Mouse (Mus musculus) ovary, adult 2 months (tissue): ENCODE measurements around the gene Ndufa11. TPM values are rescaled to one million over a fixed set of nuclear protein-coding genes. Genes with fewer than 3 reads are reported as not detected.

ENCODE experiments used
- polyA plus RNA-seq: library from polyadenylated mRNA; depleted of rRNA; stranded (reverse); fragments of >200 nt; gene quantifications from 2 replicates; pipeline ENCODE4 v1.2.3, GENCODE M21; 2012; rRNA removed

Ndufa11 gene
- polyA plus RNA-seq = 694 and 729 TPM in 2 replicates

GRCm38 (mm10) chr17:56717363-56718058 is at the start of gene Ndufa11, which contains the start of gene Vmac:
Gene Ndufa11, plus strand, starts transcription at chr17:56717767.
Gene Vmac, minus strand, starts transcription at chr17:56718022.

DNA sequence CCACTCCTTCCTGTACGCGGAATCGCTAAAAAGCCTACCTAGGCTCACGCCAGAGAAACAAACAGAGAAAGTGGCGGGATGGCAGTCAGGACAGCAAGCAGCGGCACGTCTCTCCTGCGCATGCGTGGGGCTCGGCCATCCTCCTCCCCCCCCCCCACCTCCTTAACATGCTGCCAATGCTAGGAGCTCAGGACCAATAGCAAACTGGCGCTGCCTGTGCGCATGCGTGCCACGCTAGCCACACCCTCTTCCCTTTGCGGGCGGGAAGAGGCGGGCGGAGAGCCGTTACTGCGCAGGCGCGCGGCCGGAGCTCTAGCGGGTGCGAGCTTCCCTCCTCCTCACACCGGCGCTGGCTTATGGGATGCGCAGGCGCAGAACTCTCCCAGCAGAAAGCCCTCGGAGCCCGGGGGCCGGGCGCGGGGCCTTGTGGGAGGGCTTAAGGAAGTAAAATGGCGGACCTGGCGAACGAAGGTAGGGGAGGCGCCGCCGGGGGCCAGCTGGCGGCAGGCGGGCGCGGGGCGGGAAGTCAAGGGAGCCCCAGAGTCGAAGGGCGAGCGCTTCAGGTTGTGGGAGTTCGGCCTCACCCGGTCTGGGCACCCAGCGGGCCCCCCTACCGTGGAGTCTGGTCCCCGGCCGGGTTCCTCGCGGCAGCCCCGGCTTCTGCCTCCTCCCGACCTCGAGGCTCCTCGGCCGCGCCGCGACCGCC is 44.5 kb upstream of the Ndufa11 start, which contains the start of gene Ranbp3:
Gene Ranbp3, plus strand, starts transcription at position 354 of the 706 bp plus-strand sequence.

GRCm38 (mm10) chr17:56757416-56758123 is 40.0 kb downstream of the Ndufa11 start, which contains the start of gene Nrtn:
Gene Nrtn, minus strand, starts transcription at chr17:56757530.

DNA sequence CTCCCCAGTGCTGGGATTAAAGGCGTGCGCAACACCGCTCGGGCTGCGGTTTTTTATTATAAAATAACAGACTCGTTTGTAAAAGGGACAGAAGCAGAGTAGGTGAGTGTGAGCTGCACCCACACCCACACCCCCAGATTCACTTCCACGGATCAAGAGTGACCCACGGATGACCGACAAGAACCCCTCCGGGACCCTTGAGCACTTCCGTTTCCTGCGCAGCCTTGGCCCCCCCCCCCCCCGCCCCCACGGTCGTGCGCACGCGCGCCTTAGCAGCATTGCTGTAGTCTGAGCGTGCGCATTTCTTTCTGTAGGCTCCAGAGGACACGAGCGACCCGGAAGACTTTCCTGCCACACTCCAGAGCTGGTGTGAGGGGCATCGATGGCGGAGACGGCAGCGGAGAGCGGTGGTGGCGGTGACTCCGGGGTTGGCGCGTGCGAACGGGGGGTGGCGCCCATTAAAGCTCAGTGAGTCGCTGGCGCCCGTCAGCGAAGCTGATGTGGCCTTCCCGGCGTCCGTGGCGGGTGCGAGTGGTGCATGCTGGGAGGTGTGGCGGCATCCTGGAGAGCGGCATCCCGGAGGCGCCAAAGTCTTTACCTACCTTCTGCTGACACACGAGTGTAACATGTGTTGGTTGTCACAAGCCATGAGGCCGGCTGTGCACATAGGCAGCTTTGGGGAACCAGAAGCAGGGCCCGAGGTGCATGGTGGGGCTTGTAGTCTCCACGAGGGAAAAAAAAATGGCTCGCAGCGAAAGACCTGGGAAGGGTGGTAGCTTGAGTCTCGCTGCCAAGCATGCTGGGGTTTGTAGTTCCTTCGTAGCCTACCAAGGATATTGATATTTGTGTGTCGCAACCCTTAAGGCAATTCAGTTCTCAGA is 47.1 kb downstream of the Ndufa11 start, which contains the start of gene Dus3l:
Gene Dus3l, plus strand, starts transcription at position 284 of the 881 bp plus-strand sequence.

GRCm38 (mm10) chr17:56769950-56770349 is 52.4 kb downstream of the Ndufa11 start, which contains the start of gene Prr22:
Gene Prr22, plus strand, starts transcription at chr17:56770250.

Other genes starting within 250 kb of the Ndufa11 start
- 427 and 461 TPM in 2 replicates for gene Ptprs, start 241.3 kb upstream of the Ndufa11 start, polyA plus RNA-seq
- not detected in 2 replicates for gene Znrf4, start 205.3 kb upstream of the Ndufa11 start, polyA plus RNA-seq
- 8.1 TPM in 2 replicates for gene Gm20219, start 163.4 kb upstream of the Ndufa11 start, polyA plus RNA-seq
- 111 and 114 TPM in 2 replicates for gene Safb2, start 133.2 kb upstream of the Ndufa11 start, polyA plus RNA-seq
- gene Safb, start 132.9 kb upstream of the Ndufa11 start, polyA plus RNA-seq = 93.0 and 103 TPM in 2 replicates
- gene 2410015M20Rik, start 108.0 kb upstream of the Ndufa11 start, polyA plus RNA-seq = 157 and 222 TPM in 2 replicates
- 3,601 and 4,599 TPM in 2 replicates for gene Rpl36, start 104.4 kb upstream of the Ndufa11 start, polyA plus RNA-seq
- 227 and 249 TPM in 2 replicates for gene Lonp1, start 90.9 kb upstream of the Ndufa11 start, polyA plus RNA-seq
- gene Catsperd, start 89.6 kb upstream of the Ndufa11 start, polyA plus RNA-seq = 1.3 and 2.6 TPM in 2 replicates
- gene Ranbp3, start 44.5 kb upstream of the Ndufa11 start, polyA plus RNA-seq = 125 and 135 TPM in 2 replicates
- gene Vmac, start 255 bp downstream of the Ndufa11 start, polyA plus RNA-seq = 47.8 and 78.5 TPM in 2 replicates
- 169 and 335 TPM in 2 replicates for gene Nrtn, start 39.8 kb downstream of the Ndufa11 start, polyA plus RNA-seq
- gene Dus3l, start 47.0 kb downstream of the Ndufa11 start, polyA plus RNA-seq = 135 and 136 TPM in 2 replicates
- 3.3 and 4.8 TPM in 2 replicates for gene Prr22, start 52.5 kb downstream of the Ndufa11 start, polyA plus RNA-seq
- gene Rfx2, start 113.2 kb downstream of the Ndufa11 start, polyA plus RNA-seq = 26.0 and 26.5 TPM in 2 replicates
- 0.05 TPM in 1 of 2 replicates, not detected in the other for gene Acsbg2, start 156.7 kb downstream of the Ndufa11 start, polyA plus RNA-seq
- gene 1700061G19Rik, start 157.7 kb downstream of the Ndufa11 start, polyA plus RNA-seq = 0.16 and 0.37 TPM in 2 replicates
- 94.1 and 98.4 TPM in 2 replicates for gene Mllt1, start 217.6 kb downstream of the Ndufa11 start, polyA plus RNA-seq